Mouse (Mus musculus): Measurements from ENCODE around the gene Kcnk5.

GRCm38 (mm10) chr14:20154245-20154644 lies 27.4 kb downstream of the Kcnk5 start:
- TF ChIP-seq CTCF (IDR thresholded peaks at IDR 0.05; ENCODE audit: low read depth, low read length) = no peak
- TF ChIP-seq POLR2A (IDR thresholded peaks at IDR 0.05; ENCODE audit: extremely low read depth, insufficient read depth, low read length) = no peak
